Mouse (Mus musculus) cerebellum, adult 11 months (tissue): ENCODE measurements around the gene Hdac4.

Source experiments
- DNase-seq: peaks from one replicate; pipeline ENCODE4 v3.0.0; 2022

Hdac4 gene

DNA sequence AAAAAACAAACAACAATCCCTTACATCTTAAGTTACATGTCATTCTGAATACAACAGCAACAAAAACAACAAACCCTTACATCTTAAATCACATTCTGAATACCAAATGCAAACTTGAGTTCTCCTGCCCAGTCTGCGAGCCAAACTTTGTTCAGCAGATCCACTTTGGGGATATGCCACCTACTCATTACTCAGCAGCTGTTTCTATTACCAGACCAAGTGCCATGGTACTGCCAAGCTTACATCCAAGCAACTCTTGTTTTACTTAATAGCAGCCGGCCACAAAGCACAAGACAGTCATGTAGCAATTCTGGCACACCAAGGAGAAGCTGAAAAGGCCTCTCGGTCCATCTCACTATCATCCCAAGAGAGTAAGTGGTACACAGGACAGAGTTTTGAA is 138.4 kb downstream of the Hdac4 start:
- DNase-seq, result no peak

DNA sequence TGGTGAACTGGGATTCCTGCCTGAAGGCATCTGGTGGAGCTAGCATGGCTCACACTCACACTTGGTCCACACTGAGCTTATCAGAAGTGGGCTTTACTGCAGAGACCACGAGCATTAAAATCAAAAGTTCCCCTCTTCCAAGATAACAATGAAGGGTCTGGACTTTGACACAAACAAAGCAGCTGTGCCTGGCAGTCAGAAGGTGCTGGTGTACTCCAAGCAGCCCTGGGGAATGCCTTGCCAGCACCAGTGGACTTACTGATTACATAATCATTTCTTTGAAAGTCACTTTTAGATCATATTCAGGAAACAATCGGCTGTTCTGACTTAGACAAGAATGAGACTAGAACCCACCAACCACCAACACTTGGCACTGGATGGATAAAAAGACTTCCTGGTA is 140.3 kb downstream of the Hdac4 start:
- no peak for DNase-seq

DNA sequence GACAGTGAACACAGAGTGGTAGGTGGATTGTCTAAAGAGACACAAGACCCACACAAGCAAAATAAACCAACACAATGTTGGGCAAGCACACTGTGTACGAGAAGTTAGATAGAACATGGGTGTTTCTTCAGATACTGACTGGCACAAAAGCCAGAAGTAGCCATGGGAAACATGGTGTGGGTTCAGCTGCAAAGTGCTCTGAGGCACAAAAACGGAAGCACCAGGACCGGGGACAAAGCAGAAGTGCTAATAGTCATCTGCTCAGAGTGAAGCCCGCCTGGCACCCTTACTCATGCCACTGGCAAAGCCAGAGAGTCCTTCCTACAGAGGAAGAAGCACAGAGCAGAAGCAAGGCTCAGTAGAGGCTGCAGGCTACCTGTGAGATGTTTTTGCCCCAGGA is 143.3 kb downstream of the Hdac4 start:
- DNase-seq, result no peak

DNA sequence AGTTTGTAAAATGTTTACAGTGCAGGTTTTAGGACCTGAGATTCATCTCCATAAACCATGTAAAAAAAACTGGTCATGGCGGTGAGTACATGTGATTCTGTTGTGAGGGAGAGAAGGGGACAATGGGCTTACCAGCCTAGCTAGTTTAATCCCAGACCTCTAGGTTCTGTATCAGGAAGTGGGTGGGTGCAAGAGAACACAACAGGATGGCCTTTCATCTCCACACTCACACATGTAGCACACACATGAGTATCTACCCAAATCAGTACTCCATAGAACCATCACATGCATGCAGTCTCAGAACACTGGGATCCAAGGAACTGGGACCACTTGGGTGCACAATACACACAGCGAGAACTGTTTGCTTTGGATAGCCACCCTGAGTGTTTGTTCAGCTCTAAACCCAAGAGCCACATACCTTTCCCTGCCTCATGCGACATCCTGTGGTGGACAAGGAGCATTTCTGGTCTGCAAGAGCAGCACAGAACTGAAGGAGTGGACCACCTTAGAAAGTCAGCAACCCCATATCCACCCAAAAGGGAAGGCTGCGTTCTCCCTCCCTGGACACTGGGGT is 143.9 kb downstream of the Hdac4 start:
- DNase-seq, result no peak

DNA sequence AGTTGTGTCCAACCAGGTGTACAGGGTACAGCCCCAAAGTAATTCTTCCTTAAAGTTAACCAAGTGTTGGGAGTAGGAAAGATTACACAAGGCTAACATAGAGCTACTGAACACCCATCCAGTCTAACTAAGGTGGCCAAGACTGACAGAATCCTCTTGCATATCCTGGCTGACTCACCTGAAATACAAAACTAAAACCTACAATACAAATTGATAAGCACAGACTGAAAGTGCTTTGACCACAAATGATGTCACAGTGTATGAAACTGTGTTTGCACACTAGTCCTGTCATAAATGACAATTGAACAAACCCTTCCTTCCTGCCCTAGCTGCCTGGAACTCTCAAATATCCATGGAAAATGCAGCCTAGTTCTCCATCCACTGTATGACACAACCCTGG is 144.5 kb downstream of the Hdac4 start:
- DNase-seq, result no peak

DNA sequence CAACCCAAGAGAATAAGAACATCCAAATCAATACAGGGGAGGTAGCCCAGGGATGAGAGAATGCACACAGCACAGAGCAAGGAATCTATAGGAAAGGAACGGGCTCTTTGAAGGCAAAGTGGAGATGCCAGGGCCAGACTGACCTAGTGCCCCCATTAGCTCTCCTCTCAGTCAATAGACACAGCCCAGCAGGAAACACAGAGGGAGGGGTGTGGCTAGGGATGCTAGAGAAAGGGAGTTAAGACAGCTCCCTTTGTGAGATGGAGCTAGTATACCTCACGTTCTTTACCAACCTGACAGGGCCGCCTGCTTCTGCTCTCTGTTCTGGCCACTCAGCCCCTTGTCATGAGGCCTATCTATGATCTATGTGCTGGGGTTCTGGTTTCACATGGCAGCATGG is 144.9 kb downstream of the Hdac4 start:
- no peak for DNase-seq

DNA sequence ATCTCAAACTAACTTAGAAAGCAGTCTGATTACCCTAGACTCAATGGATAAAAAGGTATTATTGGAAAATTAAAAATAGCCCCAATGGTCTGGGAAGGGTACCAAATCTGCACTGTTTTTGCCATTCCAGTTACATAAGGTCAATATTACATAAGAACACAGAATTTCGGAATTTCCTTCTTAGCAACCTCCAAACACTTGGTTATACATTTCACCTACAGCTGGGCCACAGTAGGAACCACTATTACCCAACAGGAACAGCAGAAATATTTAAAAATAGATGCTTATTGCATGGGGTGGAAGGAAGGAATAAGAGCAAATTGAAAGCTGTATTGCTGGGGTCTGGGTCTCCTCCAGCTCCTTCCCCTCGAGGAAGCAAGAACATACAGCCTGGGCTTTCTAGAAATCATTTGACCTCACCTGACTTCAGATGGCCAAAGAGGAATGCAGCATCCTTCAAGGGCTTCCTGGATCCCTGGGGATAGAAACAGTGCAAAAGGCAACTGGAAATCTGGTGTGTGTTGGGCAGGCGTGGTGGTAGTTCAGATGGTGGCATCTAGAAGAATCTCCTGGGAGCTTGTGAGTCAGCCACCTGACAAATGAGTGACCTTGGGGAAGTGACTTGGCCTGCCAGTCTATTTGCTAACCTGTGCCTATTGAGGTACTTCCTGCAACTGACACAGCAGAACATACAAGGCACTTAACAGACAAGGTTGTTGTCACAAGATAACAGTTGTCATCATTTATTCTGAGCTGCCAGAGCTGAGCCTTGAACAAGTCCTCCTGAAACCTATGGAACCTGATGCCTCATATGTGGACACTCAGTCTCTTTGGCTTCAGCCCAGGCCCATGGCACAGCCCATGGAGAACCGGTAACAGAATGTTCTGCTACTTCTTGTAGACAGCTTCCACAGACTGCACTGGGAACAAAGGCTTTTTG is 146.8 kb downstream of the Hdac4 start:
- no peak for DNase-seq

DNA sequence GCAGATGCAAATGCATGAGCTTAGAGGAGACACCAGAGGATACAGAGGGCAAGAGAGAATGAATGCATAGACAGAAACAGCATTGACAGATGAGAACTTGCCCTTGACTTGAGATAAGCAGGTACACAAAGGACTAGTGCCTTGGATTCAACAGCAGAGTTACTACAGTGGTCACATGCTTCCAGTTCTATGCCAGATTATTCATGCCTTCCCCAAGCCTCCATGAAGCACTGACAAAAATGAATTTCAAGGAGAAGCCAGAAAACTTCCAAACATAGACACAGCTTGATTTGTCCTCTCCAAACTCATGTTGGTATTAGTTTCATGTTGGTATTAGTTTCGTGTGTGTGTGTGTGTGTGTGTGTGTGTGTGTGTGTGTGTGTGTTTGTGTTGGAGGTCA is 149.8 kb downstream of the Hdac4 start:
- no peak for DNase-seq

DNA sequence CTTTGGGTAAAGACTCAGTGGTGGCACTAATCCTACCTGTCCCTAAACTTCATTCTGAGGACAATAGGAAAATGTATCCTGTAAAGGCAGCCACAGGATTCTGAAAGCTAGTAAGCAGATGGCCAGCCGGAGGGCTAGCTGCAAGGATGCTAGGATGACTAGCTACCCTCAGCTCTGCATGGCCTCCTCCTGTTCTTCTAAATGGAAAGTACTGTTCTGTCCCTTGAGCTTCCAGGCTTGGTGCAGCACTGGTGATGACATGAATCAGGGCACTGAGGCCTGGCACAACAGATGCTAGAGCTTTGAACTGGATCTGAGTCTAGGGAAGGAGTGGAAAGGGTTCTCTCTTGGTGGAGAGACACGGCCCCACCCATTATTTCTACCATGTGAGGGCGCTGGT is 150.6 kb downstream of the Hdac4 start:
- peak; percentile 14 for DNase-seq

DNA sequence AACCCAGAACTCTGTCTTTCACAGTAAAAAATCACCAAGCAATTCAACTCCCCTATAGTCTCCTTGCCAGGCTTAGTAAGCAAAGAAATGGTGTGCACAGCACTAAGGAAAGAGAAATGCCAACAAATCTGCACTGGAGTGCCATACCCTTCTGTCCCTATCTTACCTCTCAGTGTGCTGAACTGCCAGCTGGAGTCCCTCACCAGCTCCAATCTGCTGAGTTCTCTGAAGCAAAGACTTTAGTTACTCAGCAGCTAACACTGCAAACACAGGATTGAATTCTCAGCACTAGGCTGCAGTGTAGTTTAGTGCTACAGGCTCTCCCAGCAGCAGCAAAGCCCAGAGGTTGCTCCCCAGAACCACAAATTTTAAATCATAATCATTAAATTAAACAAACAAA is 151.5 kb downstream of the Hdac4 start:
- DNase-seq, result no peak

DNA sequence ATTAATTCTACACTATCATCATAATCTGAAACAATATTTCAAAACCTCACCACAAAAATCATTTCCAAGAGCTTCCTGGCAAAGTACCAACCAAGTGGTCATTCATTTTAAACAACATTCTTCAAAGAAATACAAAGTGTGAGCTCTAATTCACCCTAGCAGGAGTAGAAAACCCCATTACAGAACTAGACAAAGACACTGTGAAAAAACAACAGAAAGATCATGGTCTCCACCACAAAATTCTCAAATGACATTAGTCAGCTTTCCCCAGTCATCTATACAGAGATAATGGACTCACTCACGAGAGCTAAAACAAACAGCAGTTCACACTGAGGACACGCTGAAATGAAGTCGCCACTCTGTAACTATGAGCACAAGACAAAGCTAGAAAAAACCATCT is 153.4 kb downstream of the Hdac4 start:
- DNase-seq, result no peak

DNA sequence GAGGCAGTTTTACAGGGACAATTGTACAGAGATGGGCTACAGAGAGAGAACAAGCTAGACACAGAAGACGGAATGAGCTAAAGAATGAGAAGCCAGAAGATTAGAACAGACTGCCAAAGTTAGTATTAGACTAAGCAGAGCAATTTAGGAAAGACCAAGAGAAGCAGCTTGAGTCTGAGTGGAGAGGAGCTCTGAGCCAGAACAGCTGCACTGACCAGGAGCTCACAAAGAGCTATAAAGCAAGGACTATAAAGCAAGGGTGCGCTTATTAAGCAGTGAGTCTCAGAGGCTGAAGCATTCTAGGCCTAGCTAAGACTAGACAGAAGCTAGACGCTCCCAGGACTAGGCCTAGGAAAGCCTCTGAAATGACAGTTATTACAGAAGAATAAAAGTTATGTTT is 154.2 kb downstream of the Hdac4 start:
- no peak for DNase-seq

DNA sequence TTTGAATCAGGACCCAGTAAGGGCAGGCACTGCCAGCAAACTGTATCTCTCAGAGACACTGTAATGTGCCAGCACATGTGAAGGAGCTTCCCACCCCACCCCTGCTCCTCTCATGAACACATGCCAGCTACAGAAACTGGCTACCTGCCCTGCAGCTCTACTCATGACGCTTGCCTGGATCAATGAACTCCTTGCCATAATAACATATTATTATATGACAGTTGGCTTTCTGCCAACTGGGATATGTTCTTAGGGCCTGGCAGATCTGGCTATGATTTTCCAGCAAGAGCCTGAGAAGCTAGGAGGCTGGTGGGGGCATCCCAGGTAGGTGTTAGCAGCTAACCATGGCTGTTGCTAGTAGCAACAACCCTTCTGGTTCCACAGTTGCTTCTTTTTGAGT is 156.8 kb downstream of the Hdac4 start:
- no peak for DNase-seq

DNA sequence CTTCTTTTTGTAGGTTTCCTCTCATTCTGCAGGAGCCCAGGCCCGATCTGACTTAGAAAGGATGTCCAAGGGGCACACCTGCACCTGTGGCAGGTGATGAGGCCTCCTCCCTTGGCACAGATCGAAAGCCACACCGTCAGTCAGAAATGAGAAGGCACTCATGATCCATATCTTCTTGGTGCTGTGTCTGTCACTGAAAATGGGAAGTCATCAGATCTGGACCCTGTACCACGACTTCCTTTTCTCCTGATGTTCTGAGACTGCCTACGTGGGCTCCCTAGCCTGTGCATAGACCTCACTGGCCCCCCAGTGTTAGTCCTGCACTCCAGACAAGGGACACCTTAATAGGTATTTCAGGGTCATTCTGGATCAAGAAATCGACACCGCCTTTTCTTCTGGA is 158.5 kb downstream of the Hdac4 start:
- DNase-seq, result no peak

DNA sequence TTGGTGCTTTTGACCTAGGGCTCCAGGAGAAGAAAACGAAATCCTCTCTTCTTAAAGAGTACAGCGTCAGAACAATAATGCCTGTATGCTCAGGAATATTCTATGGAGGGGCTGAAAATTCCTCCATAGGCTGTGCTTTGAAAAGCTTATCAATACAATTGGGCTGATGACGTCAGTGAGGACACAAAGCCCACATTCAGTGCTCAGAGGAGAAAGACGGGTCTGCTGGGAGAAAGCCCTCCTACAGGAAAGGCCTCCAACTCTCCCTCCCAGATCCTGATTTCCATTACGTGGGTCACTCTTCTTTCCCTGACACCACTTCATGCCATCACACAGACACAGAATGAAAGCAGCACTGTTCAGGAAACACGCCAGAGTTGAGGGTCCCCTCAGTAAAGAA is 159.7 kb downstream of the Hdac4 start:
- no peak for DNase-seq

DNA sequence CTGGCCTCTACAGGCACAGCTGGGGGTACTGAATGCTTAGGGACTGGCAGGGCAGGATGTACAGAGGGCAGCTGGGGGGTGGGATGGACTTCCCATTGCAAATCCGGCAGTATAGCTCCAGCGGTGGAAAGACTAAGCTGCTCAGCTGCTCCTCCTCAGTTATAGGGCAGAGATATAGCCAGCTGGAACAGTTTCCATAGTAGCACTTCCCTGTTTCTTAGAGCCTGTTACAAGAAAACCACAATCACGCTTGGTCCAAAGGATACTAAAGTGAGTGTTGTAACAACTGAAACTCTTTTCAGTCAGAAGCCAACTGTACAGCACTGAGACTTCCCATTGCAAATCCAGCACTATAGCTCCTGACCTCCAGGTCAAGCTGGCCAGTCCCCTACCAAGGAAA is 161.3 kb downstream of the Hdac4 start:
- DNase-seq, result no peak

DNA sequence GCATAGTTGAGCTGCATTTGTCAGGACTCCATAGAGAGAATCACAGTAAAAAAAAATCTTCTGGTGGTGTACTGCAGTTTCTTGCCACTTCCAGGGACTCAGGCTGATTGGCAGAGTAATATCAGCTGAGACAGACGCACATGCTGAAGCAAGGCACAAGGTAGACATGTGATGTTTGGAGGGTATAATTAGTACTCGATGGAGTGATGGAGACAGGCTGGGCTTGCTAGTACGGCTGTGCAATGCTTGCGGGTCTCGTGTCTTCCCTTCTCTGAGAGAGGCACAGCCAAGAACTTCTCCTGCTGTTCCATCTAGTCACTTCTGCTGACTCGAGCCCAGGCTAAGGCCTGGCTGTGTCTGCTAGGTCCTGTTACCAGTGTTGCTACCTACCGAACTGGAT is 162.0 kb downstream of the Hdac4 start:
- no peak for DNase-seq

DNA sequence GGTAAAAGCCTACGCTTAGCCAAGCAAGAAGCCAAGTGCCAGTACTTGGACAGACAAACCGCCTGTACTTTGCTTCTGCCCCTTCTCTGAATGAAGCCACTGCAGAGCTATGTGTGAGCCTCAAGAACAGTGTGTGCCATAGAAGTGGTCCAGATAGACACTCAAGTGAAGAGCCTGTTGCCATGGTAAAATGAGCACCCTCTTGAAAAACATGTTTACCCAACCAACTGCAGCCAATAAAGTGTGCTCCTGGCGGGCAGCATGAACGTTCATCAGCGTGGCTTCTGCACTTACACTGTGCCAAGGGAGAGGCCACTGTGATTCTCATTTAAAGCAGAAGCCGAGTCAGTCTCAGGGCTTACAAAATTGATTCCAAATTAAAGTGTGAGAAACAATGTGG is 165.0 kb downstream of the Hdac4 start:
- no peak for DNase-seq

DNA sequence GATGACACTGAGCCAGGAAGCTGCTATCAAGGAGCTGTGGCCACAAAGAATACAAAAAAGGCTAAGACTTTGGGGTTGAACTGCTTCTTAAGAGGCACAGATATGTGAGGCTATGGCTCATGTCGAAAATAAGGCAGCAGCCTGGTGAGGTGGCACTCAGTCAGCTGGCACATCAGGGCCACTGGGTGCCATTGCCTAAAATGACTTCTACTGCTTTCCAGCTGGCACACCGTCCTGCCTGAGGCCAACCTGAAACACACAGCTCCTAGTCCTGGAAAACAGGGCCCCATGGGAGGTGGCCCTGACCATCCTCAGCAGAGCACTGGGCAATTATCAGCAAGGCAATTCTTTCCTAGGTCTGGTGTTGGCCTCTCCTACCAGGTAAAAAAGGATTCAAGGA is 167.3 kb downstream of the Hdac4 start:
- DNase-seq, result no peak

DNA sequence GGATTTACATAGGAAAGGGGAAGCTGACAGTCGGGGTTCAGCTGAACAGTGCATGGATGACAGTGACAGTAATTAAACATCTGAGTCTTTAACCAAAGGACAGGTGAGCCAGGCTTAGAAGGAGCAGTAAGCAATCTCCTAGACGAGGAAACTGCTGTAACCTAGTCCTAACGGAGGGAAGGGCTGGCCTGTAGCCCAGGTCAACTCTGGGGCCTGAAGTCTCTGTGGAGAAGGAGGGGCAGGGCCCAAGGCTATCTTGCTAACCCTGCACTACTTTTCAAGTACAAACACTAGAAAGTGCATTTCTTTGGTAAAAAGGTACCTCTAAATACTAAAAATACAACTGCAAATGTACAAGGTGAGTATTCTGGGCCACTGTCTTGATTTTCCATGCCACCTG is 169.1 kb downstream of the Hdac4 start:
- no peak for DNase-seq

DNA sequence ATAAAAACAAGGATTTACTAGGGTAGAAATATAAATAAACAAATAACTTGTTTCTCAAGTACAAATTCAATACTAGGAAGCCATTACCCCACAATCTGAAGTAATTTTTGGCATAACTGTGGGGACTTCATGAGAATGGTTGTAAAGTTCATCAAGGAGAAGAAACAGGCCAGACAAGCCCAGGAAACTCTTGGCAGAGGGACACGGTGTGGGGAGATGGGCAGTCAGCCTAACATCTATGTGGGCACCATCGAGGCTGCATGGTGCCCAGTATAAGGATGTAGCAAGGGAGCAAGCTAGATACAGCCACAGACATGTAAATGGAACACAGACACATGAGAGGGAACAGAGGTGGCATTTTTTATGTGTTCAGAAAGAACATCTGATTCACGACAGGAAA is 171.6 kb downstream of the Hdac4 start:
- no peak for DNase-seq

DNA sequence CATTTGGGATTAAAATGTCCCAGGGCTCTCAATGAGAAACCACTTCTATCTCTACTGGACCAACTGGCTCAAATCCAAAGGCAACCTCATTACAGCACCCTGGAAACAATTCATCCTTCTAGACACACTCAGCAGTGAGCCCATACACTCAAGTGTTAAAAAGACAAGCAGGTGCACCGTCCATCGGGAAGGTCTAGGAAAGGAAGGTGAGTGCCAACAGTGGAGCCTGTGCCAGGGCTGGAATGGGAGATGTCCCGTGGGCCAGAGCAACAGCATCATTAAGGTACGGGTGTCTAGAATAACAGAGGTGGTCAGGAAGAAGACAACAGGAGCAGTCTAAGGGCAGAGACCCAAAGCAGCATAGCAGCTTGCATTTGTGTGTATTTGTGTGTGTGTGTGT is 173.5 kb downstream of the Hdac4 start:
- peak; percentile 33 for DNase-seq

DNA sequence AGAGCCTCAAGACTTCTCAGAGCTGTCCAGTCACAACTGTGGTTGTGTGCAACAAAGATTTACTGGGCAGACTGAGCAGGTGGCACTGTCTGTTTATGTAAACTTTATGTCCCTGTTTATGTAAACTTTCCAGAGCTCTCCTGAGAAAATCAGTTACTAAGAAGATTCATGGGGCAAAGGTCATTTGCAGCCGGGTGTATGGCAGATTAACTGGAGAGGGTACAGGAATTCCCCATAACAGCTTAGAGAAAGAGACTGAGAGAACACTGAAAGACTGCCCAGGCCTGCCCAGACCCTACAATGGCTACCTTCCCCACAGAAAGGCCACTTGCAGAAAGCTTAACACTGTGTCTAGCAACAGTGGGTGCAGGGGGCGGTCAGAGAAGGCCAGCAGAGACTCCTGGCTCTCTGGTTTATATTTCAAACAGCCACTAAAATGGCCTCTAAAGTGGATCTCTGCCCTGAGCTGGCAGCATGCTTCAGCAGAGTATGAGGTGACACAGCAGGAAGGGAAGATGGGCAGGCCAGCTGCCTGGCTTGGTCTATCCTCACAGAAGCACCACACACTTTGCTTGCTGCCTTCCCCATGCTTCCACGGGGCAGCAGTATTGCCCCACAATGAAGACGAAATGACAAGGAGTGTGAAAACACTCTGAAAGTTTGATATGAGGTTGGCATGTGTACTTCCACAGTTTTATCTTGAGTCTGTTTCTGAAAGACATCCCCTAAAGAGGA is 179.4 kb downstream of the Hdac4 start:
- no peak for DNase-seq

DNA sequence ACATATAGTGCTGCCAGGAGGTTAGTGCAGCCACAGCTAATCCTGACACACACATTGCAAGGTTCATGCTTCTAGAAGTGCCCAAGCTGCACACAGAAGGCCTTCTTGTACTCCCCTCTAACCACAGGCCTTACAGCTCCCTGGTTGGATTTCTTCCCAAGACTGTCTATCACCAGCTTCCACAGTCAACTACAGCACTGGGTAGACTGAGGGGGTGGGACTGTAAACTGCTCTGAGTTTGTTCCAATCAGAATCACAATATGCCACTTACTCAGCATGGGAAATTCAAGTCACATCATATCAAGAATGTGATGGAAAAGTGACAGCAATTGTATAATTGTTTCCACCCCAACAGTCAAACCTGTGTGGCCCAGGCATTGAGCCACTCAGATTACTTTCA is 180.2 kb downstream of the Hdac4 start:
- no peak for DNase-seq
